Mouse (Mus musculus): ENCODE data around the gene Troap. TPM values are rescaled to one million over a fixed set of nuclear protein-coding genes. Genes with fewer than 3 reads are reported as not detected.
A peak's percentile ranks its signal among the peaks of the same experiment; 100 is the strongest.

Gene Troap
- polyA plus RNA-seq, 1 experiment from 2014 or later, result 33.4 TPM

DNA sequence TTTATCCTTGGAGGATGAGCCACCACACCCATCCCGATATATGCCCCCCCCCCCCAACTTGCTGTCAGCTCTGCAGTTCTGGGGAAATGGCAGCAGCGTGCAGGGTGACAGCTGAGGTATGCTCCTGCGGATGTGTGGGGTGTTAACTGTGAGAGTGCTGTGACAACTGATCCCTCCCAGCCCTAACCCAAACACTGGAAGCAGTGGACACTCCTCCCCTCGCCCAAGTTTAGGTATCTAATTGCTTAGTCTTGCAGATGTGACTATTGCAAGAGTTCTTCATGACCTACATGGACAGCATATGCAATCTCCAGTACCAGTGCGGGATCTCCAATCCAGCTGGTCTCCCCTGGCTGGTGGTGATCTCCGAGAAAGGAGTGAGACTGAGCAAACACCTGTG lies 21.0 kb downstream of the Troap start:
- H3K4me3 ChIP-seq (ENCODE audit: low read depth, low read length), result no peak overlapping the region
- H3K4me1 ChIP-seq (ENCODE audit: control insufficient read depth, insufficient read depth, low read length), result peaks cover 34% of the 10 kb centered on the region
- ATAC-seq (ENCODE audit: insufficient number of reproducible peaks, low FRiP score, low TSS enrichment, low read depth), result no peak
- no peak overlapping the region for H3K27ac ChIP-seq (replicated peaks; ENCODE audit: low read depth, low read length)
- no peak overlapping the region for H3K9ac ChIP-seq (ENCODE audit: low read length)
- DNase-seq (ENCODE audit: low spot score), result no peak
- no peaks in the 10 kb centered on the region for H3K9me3 ChIP-seq (ENCODE audit: control insufficient read depth, low read length)
- H3K27me3 ChIP-seq (ENCODE audit: control insufficient read depth, insufficient read depth, low read length), result peaks cover 87% of the 10 kb centered on the region
- H3K36me3 ChIP-seq (ENCODE audit: control insufficient read depth, insufficient read depth, low read length), result no peaks in the 10 kb centered on the region
- WGBS, result 3% methylated on average over 6 of the region's 6 CpGs
- no peak overlapping the region for H3K4me2 ChIP-seq (ENCODE audit: low read depth, severe bottlenecking)

DNA sequence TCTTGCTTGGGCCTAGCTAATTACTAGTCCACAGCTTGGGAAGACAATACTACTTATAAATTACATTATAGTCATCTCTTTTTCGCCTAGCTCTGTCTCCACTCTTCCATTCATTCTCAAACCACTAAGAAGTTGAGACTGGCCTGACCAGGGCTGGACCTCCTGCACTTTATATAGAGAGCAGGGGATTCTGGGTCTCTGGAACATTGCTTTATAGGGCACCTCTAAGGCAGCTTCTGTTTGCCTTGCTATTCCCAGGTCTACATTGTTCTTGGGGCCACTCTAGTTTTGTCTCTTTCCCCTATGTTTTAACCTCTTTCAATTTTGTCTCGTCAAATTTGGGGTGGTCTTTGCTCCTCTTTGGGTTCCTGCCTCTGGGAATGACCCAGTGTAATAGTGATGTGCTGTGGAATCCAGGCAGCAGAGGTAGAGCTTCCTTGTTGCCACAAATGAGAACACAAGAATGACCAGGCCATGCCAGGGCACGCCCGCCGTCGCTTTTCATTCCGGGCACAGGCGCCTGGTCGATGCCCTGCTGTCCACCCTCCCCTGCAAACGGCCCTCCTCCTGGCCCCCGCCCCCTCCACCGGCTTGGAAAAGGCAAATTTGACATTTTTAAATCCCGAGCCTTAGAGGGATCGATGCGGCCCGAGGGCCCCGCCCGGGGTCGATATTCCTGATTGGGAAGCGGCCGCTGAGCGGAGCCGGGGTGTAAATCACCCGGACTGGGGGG lies 21.9 kb downstream of the Troap start:
- H3K9ac ChIP-seq (ENCODE audit: low read length), result peak overlapping the region; percentile 48; the same call in 1 of the 2 replicates
- DNase-seq (ENCODE audit: low spot score) (no peak), ATAC-seq (ENCODE audit: insufficient number of reproducible peaks, low FRiP score, low TSS enrichment, low read depth) (no peak)
- no peaks in the 10 kb centered on the region for H3K36me3 ChIP-seq (ENCODE audit: control insufficient read depth, insufficient read depth, low read length)
- no peaks in the 10 kb centered on the region for H3K9me3 ChIP-seq (ENCODE audit: control insufficient read depth, low read length)
- H3K27ac ChIP-seq (replicated peaks; ENCODE audit: low read depth, low read length), result no peak overlapping the region
- peak overlapping the region; percentile 57 for H3K4me2 ChIP-seq (ENCODE audit: low read depth, severe bottlenecking)
- H3K27me3 ChIP-seq (ENCODE audit: control insufficient read depth, insufficient read depth, low read length), result peaks cover 80% of the 10 kb centered on the region
- 2% methylated on average over 24 of the region's 24 CpGs for WGBS
- H3K4me1 ChIP-seq (ENCODE audit: control insufficient read depth, insufficient read depth, low read length), result peaks cover 34% of the 10 kb centered on the region
- peak overlapping the region; percentile 32 for H3K4me3 ChIP-seq (ENCODE audit: low read depth, low read length)

DNA sequence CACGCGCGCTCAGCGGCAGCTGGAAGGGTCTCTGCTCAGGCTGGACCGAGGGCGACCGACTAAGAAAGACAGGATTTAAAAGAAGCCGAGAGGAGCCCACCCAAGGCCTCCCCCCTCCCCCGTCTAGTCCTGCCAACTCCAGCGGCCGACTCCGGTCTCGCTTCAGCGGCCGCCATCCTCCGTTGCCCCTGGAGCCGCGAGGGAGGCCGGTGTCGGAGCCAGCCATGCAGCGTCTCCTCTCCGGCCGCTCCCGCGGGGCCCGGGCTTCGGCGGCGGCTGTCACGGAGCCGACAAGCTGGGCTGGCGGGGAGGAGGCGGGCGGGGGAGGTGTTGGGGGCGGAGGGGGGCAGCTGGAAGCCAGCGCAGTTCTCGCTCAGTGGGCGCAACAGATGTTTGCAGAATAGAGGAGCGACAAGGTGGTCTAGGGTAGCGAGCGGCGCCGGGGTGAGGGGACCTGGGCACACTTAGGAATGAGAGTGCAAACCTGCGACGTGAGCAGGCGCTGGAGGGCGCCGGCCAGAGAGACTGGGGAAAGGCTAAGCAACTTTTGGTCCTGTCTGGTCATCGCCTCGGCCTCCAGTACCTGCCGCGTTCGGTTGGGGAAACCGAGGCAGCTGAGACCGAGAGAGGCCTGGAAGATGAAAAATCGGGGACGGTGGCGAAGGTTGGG lies 22.6 kb downstream of the Troap start:
- Histone ChIP-seq H3K4me2 (ENCODE audit: low read depth, severe bottlenecking) (peak overlapping the region; percentile 57), H3K4me3 (ENCODE audit: low read depth, low read length) (peak overlapping the region; percentile 32), H3K4me1 (ENCODE audit: control insufficient read depth, insufficient read depth, low read length) (peaks cover 34% of the 10 kb centered on the region), H3K9ac (ENCODE audit: low read length) (peak overlapping the region; percentile 48), H3K27me3 (ENCODE audit: control insufficient read depth, insufficient read depth, low read length) (peaks cover 73% of the 10 kb centered on the region), H3K27ac (replicated peaks; ENCODE audit: low read depth, low read length) (no peak overlapping the region), H3K9me3 (ENCODE audit: control insufficient read depth, low read length) (no peaks in the 10 kb centered on the region), H3K36me3 (ENCODE audit: control insufficient read depth, insufficient read depth, low read length) (no peaks in the 10 kb centered on the region)
- ATAC-seq (ENCODE audit: insufficient number of reproducible peaks, low FRiP score, low TSS enrichment, low read depth) (0 out of 2 replicates have a peak, but pooled peaks have one; percentile 11), DNase-seq (ENCODE audit: low spot score) (peak; percentile 68)
- under 1% methylated on average over 58 of the region's 58 CpGs for WGBS

DNA sequence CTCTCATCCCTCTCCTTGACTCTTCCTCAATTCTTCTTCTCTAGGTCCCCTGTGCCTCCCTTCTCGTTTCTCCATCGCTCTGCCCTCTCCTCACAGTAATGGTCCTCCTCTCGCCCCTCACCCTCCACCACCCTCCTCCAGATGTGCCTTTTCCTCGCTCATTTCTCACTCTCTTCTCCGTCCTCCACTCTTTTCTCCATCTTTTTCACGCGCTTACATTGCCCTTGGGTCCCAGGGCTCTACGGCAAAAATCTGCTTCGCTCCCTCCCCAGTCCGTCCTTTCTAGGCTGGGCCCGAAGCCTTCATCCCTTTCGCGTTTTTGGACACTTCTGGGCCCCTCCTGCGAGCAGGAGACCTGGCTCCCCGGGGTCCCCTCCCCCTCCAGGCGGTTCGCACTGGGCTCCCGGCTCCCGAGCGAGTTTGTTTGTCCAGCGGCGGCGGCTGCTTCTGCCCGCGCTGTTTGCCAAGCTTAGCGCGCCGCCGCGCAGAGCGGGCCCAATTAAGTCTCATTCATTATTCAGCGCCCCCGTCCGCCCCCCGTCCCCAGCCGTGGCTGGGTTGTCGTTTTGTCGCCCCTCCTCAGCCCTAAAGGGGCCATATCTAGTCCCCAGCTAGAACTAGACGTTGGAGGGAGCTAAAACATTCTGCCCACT lies 23.6 kb downstream of the Troap start:
- Histone ChIP-seq H3K4me2 (ENCODE audit: low read depth, severe bottlenecking) (peak overlapping the region; percentile 45), H3K9ac (ENCODE audit: low read length) (peak overlapping the region; percentile 37; the same call in 1 of the 2 replicates), H3K9me3 (ENCODE audit: control insufficient read depth, low read length) (no peaks in the 10 kb centered on the region), H3K27ac (replicated peaks; ENCODE audit: low read depth, low read length) (no peak overlapping the region), H3K36me3 (ENCODE audit: control insufficient read depth, insufficient read depth, low read length) (no peaks in the 10 kb centered on the region), H3K4me3 (ENCODE audit: low read depth, low read length) (peak overlapping the region; percentile 26), H3K4me1 (ENCODE audit: control insufficient read depth, insufficient read depth, low read length) (peaks cover 34% of the 10 kb centered on the region), H3K27me3 (ENCODE audit: control insufficient read depth, insufficient read depth, low read length) (peaks cover 63% of the 10 kb centered on the region)
- DNase-seq (ENCODE audit: low spot score) (peak; percentile 64), ATAC-seq (ENCODE audit: insufficient number of reproducible peaks, low FRiP score, low TSS enrichment, low read depth) (no peak)
- under 1% methylated on average over 39 of the region's 39 CpGs for WGBS

DNA sequence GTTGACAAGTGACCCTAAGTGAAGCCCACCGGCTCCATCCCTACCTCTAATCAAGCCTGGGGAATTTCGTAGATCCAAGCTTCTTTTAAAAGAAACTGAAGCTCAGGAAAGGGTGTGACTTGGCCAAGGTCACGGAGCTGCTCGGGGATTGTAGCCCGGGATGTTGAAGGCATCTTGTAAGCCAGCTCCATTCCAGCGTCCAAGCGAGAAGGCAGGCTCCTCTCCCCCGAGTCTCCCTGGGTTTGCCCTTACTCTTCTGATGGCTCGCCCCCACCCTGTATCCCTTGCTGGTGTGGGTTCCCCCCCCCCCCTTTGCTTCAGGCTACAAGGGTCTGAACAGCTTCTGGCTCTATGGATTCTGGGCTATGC lies 24.1 kb downstream of the Troap start:
- Histone ChIP-seq H3K27me3 (ENCODE audit: control insufficient read depth, insufficient read depth, low read length) (peaks cover 58% of the 10 kb centered on the region), H3K4me3 (ENCODE audit: low read depth, low read length) (peak overlapping the region; percentile 26), H3K27ac (replicated peaks; ENCODE audit: low read depth, low read length) (no peak overlapping the region), H3K36me3 (ENCODE audit: control insufficient read depth, insufficient read depth, low read length) (no peaks in the 10 kb centered on the region), H3K9ac (ENCODE audit: low read length) (no peak overlapping the region), H3K4me1 (ENCODE audit: control insufficient read depth, insufficient read depth, low read length) (peaks cover 30% of the 10 kb centered on the region), H3K9me3 (ENCODE audit: control insufficient read depth, low read length) (no peaks in the 10 kb centered on the region), H3K4me2 (ENCODE audit: low read depth, severe bottlenecking) (peak overlapping the region; percentile 45)
- under 1% methylated on average over 9 of the region's 9 CpGs for WGBS
- peak; percentile 49 for DNase-seq (ENCODE audit: low spot score)
- ATAC-seq (ENCODE audit: insufficient number of reproducible peaks, low FRiP score, low TSS enrichment, low read depth), result no peak

DNA sequence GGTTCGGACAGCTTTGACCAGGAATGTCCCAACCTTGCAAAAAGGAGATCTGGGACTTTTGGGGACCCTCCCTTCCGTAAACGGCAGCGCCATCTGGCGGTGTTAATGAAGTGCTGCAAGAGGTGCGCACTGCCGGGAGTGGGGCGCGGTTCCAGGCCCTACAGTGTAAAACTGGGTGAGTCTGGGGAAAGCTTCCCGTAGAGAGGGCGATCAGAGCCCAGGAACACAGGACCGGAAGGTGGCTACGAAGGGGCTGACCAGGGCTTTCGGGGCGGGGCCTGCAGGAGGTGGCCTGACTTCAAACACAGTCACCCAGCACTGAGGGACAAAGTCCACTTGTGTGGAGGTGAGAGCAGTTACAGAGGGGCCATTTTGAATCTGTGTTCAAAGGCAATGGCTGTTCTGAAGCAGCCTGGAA lies 24.8 kb downstream of the Troap start:
- Histone ChIP-seq H3K9ac (ENCODE audit: low read length) (peak overlapping the region; percentile 30), H3K27ac (replicated peaks; ENCODE audit: low read depth, low read length) (no peak overlapping the region)

DNA sequence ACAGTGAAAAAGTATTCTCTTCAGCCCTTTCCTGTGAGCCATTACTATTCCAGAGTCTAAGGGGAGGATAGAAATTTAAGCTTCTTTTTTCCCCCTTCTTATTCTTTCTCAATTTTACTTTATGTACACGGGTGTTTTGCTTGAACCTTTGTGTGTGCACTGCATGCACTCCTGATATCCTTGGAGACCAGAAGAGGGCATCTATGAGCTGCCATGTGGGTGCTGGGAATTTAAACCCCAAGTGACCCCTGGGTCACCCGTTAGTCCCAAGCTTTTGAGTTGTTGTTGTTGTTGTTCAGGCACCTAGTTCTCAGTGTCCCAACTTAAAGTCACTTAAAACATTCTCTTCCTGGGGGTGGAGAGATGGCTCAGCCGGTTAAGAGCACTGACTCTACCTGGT lies 25.6 kb downstream of the Troap start:
- no peak overlapping the region for H3K9ac ChIP-seq (ENCODE audit: low read length)
- H3K9me3 ChIP-seq (ENCODE audit: control insufficient read depth, low read length), result no peaks in the 10 kb centered on the region
- no peak for ATAC-seq (ENCODE audit: insufficient number of reproducible peaks, low FRiP score, low TSS enrichment, low read depth)
- H3K27ac ChIP-seq (replicated peaks; ENCODE audit: low read depth, low read length), result no peak overlapping the region
- H3K36me3 ChIP-seq (ENCODE audit: control insufficient read depth, insufficient read depth, low read length), result no peaks in the 10 kb centered on the region
- WGBS, result 57% methylated on average over 3 of the region's 3 CpGs
- no peak overlapping the region for H3K4me3 ChIP-seq (ENCODE audit: low read depth, low read length)
- DNase-seq (ENCODE audit: low spot score), result no peak
- peaks cover 22% of the 10 kb centered on the region for H3K4me1 ChIP-seq (ENCODE audit: control insufficient read depth, insufficient read depth, low read length)
- H3K4me2 ChIP-seq (ENCODE audit: low read depth, severe bottlenecking), result no peak overlapping the region
- H3K27me3 ChIP-seq (ENCODE audit: control insufficient read depth, insufficient read depth, low read length), result peaks cover 44% of the 10 kb centered on the region

More for the DNA sequence above, 24.8 kb downstream of the Troap start:
- peak overlapping the region; percentile 12; the same call in 1 of the 2 replicates for H3K4me3 ChIP-seq (ENCODE audit: low read depth, low read length)
- peak overlapping the region; percentile 36 for H3K4me2 ChIP-seq (ENCODE audit: low read depth, severe bottlenecking)
- no peaks in the 10 kb centered on the region for H3K9me3 ChIP-seq (ENCODE audit: control insufficient read depth, low read length)
- WGBS, result 1% methylated on average over 15 of the region's 15 CpGs
- H3K27me3 ChIP-seq (ENCODE audit: control insufficient read depth, insufficient read depth, low read length), result peaks cover 51% of the 10 kb centered on the region
- peaks cover 26% of the 10 kb centered on the region for H3K4me1 ChIP-seq (ENCODE audit: control insufficient read depth, insufficient read depth, low read length)
- DNase-seq (ENCODE audit: low spot score) (peak; percentile 82), ATAC-seq (ENCODE audit: insufficient number of reproducible peaks, low FRiP score, low TSS enrichment, low read depth) (peak; percentile 29; the same call in 1 of the 2 replicates)
- H3K36me3 ChIP-seq (ENCODE audit: control insufficient read depth, insufficient read depth, low read length), result no peaks in the 10 kb centered on the region

DNA sequence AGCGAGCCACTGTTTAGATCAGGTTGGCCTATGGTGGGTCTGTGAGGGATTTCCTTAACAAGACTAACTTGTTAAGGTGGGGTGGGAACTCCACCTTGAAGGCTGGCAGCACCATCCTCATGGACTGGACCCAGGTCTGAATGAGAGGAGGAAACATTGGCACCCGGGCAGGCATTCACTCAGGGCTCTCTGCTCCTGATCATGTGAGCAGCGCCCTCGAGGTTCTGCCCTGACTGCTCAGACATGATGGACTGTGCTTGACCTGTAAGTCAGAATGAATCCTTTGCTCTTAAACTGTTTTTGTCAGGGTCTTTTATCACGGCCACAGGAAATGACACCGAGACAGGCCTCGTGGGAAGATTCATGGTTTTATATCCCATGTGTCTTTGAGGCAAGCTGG lies 30.9 kb downstream of the Troap start:
- no peak for ATAC-seq (ENCODE audit: insufficient number of reproducible peaks, low FRiP score, low TSS enrichment, low read depth)
- Histone ChIP-seq H3K27ac (replicated peaks; ENCODE audit: low read depth, low read length) (no peak overlapping the region), H3K9me3 (ENCODE audit: control insufficient read depth, low read length) (no peaks in the 10 kb centered on the region), H3K9ac (ENCODE audit: low read length) (no peak overlapping the region), H3K36me3 (ENCODE audit: control insufficient read depth, insufficient read depth, low read length) (no peaks in the 10 kb centered on the region), H3K4me2 (ENCODE audit: low read depth, severe bottlenecking) (no peak overlapping the region), H3K27me3 (ENCODE audit: control insufficient read depth, insufficient read depth, low read length) (no peaks in the 10 kb centered on the region), H3K4me1 (ENCODE audit: control insufficient read depth, insufficient read depth, low read length) (no peaks in the 10 kb centered on the region), H3K4me3 (ENCODE audit: low read depth, low read length) (no peak overlapping the region)
- no peak for DNase-seq (ENCODE audit: low spot score)
- 44% methylated on average over 7 of the region's 7 CpGs for WGBS

Data from limb, embryonic 11.5 days (tissue).